Mouse (Mus musculus) forebrain, embryonic 14.5 days (tissue): ENCODE measurements around the gene Ttc30a2. TPM values are rescaled to one million over a fixed set of nuclear protein-coding genes. Genes with fewer than 3 reads are reported as not detected.

Source experiments
- ATAC-seq: fragments of 200-750 bp; cut with Nextera tagmentation; 2 replicates; pipeline ENCODE4 v1.8.0; 2017; ENCODE audit warnings: mild to moderate bottlenecking, moderate library complexity
- DNase-seq: peaks from one replicate; pipeline ENCODE4 v3.0.0-alpha.2; 2015; ENCODE audit warnings: low spot score
- H3K27ac ChIP-seq: fragments of 300-500 bp; sonication (generic); 2 replicates; pipeline ENCODE4 v1.5.1; 2014; ENCODE audit warnings: low read depth, mild to moderate bottlenecking, control low read depth, low read length, moderate library complexity
- H3K27me3 ChIP-seq: fragments of 300-500 bp; sonication (generic); replicated peaks from 2 replicates; pipeline ENCODE4 v1.6.1; 2014; ENCODE audit warnings: low read length, control low read depth, mixed read lengths; ENCODE audit not compliant: control insufficient read depth, insufficient read depth
- H3K36me3 ChIP-seq: fragments of 300-500 bp; sonication (generic); 2 replicates; pipeline ENCODE4 v1.6.1; 2014; ENCODE audit warnings: low read length, control low read depth; ENCODE audit not compliant: control insufficient read depth, insufficient read depth
- H3K4me1 ChIP-seq: fragments of 300-500 bp; sonication (generic); 2 replicates; pipeline ENCODE4 v1.6.1; 2014; ENCODE audit warnings: antibody characterized with exemption, low read length, control low read depth; ENCODE audit not compliant: control insufficient read depth, insufficient read depth
- H3K4me2 ChIP-seq: fragments of 300-500 bp; sonication (generic); 2 replicates; pipeline ENCODE4 v1.6.1; 2014; ENCODE audit warnings: mild to moderate bottlenecking, control low read depth, low read length
- H3K4me3 ChIP-seq: fragments of 300-500 bp; sonication (generic); 2 replicates; pipeline ENCODE4 v1.5.1; 2014; ENCODE audit warnings: low read depth, low read length, control low read depth
- H3K9ac ChIP-seq: fragments of 300-500 bp; sonication (generic); 2 replicates; pipeline ENCODE4 v1.6.1; 2014; ENCODE audit warnings: mild to moderate bottlenecking, low read length, control low read depth, moderate library complexity
- H3K9me3 ChIP-seq: fragments of 300-500 bp; sonication (generic); replicated peaks from 2 replicates; pipeline ENCODE4 v1.6.1; 2016; ENCODE audit warnings: low read length, control low read depth, mixed read lengths; ENCODE audit not compliant: control insufficient read depth
- WGBS: fragments of 180-500 bp; shearing (Covaris S2); extraction: QIAGEN DNeasy Blood & Tissue Kit; methylation state at CpG from one replicate; pipeline ENCODE4 v1.1.7; 2014; 5-methylcytosine and 5-hydroxymethylcytosine counted together
- polyA plus RNA-seq: library from polyadenylated mRNA; unstranded; fragments of >200 nt; fragmentation: Nextera tagmentation; extraction: Ambion mirVana; gene quantifications from 2 replicates; pipeline ENCODE4 v1.2.1, GENCODE M21; 2014

Ttc30a2 gene
- polyA plus RNA-seq, 1 experiment from 2014 or later, result 1.6 TPM

- no peaks in the 10 kb centered on the region for H3K9me3 ChIP-seq
- no peak overlapping the region for H3K27ac ChIP-seq
- WGBS, result 90% methylated on average over 3 of the region's 3 CpGs
- no peaks in the 10 kb centered on the region for H3K4me1 ChIP-seq
- H3K36me3 ChIP-seq, result peaks cover 10% of the 10 kb centered on the region
- H3K4me2 ChIP-seq, result no peak overlapping the region
- no peak overlapping the region for H3K4me3 ChIP-seq
- DNase-seq (no peak), ATAC-seq (no peak)
- no peak overlapping the region for H3K9ac ChIP-seq
- no peaks in the 10 kb centered on the region for H3K27me3 ChIP-seq
Observed at GRCm38 (mm10) chr2:75928011-75928410, 50.0 kb downstream of the Ttc30a2 start.

GRCm38 (mm10) chr2:75926061-75926460, 51.9 kb downstream of the Ttc30a2 start:
- no peak for ATAC-seq
- Histone ChIP-seq H3K4me1 (no peaks in the 10 kb centered on the region), H3K27me3 (no peaks in the 10 kb centered on the region), H3K4me3 (no peak overlapping the region), H3K4me2 (no peak overlapping the region), H3K9me3 (no peaks in the 10 kb centered on the region), H3K36me3 (peaks cover 10% of the 10 kb centered on the region), H3K9ac (no peak overlapping the region), H3K27ac (no peak overlapping the region)
- WGBS, result 67% methylated on average over 5 of the region's 5 CpGs
- DNase-seq, result no peak

Other genes starting within 250 kb of the Ttc30a2 start
- gene Agps, start 146.0 kb downstream of the Ttc30a2 start, polyA plus RNA-seq, result 18.5 and 21.0 TPM in 2 replicates
- gene Ttc30b, start 39.6 kb downstream of the Ttc30a2 start, polyA plus RNA-seq, result 20.8 and 21.6 TPM in 2 replicates
- gene Ttc30a1, start 3.8 kb upstream of the Ttc30a2 start, polyA plus RNA-seq, result 8.8 and 10.4 TPM in 2 replicates